Mouse (Mus musculus) megakaryocyte, embryonic 14.5 days (primary cell): ENCODE measurements around the gene Ripor3. TPM values are rescaled to one million over a fixed set of nuclear protein-coding genes. Genes with fewer than 3 reads are reported as not detected.

Source experiments
- H3K27me3 ChIP-seq: replicated peaks from 2 replicates; pipeline ENCODE3; 2012; ENCODE audit warnings: inconsistent platforms
- H3K36me3 ChIP-seq: replicated peaks from 2 replicates; pipeline ENCODE3; 2012; ENCODE audit warnings: low read length, inconsistent platforms, mixed read lengths
- H3K4me1 ChIP-seq: 2 replicates; pipeline ENCODE4 v1.6.1; 2012; ENCODE audit warnings: inconsistent platforms
- H3K4me3 ChIP-seq: replicated peaks from 2 replicates; pipeline ENCODE3; 2012; ENCODE audit warnings: moderate library complexity, mild to moderate bottlenecking, inconsistent platforms
- H3K9me3 ChIP-seq: 2 replicates; pipeline ENCODE4 v1.6.1; 2012; ENCODE audit warnings: inconsistent platforms
- FLI1 ChIP-seq: IDR thresholded peaks from 2 replicates; pipeline ENCODE4 v1.6.1; 2012; ENCODE audit warnings: low read length, inconsistent platforms, mixed read lengths
- GATA1 ChIP-seq: IDR thresholded peaks from 3 replicates; pipeline ENCODE4 v1.6.1; 2012; ENCODE audit warnings: mixed read lengths, low read length, inconsistent platforms, borderline replicate concordance
- polyA plus RNA-seq: library from polyadenylated mRNA; stranded (reverse); fragments of >175 nt; gene quantifications from 2 replicates; pipeline ENCODE4 v1.2.3, GENCODE M21; 2012; ENCODE audit warnings: low replicate concordance; ENCODE audit not compliant: insufficient read depth

Ripor3 gene
- polyA plus RNA-seq, 1 experiment, result 123 TPM

DNA sequence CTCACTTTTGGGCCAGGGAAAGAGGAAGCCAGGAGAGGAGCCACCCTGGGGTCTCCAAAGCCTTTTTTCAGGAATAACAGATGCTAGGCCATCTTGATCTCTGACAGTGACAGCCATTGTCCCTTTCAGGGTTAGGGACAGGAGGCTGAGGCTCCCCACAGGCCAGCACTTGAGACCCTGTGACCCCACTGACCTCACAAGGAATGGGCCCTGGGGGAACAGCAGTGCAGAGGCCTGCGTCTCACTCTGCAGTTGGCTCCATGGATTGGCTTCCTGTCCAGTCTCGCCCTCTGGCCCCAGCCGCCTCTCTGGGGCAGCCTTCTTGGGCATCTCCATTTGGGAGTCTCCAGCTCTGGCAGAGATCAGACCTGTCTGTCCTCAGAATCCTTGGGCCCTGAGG lies 2.3 kb downstream of the Ripor3 start:
- Histone ChIP-seq H3K27me3 (no peaks in the 10 kb centered on the region), H3K36me3 (peaks cover 92% of the 10 kb centered on the region), H3K4me3 (no peak overlapping the region), H3K4me1 (peaks cover 88% of the 10 kb centered on the region), H3K9me3 (peaks cover 5% of the 10 kb centered on the region; the same call in 1 of the 2 replicates)
- TF ChIP-seq FLI1, result no peak
- no peak for TF ChIP-seq GATA1

DNA sequence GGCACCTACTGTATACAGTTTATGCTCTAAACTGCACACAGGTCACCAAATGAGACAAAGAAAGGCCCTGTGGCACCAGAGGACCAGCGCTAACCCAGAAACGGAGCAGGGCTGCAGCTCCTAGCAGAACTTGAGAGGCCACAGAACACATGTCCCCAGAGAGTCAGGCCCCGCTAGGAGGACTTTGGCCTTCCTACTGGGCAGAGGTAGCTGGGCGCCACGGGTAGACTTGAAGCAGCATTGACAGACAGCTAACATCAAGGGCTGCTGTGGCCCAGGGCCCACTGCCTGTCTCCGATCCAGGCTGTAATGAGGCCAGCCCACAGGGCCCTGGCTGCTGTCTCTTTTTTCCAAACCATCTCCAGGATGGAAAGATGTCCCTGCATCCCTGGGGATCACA lies 3.9 kb downstream of the Ripor3 start:
- Histone ChIP-seq H3K9me3 (peaks cover 9% of the 10 kb centered on the region; the same call in 1 of the 2 replicates), H3K36me3 (peaks cover 96% of the 10 kb centered on the region), H3K4me3 (no peak overlapping the region), H3K4me1 (peaks cover 87% of the 10 kb centered on the region), H3K27me3 (no peaks in the 10 kb centered on the region)
- TF ChIP-seq GATA1 (no peak), FLI1 (no peak)

DNA sequence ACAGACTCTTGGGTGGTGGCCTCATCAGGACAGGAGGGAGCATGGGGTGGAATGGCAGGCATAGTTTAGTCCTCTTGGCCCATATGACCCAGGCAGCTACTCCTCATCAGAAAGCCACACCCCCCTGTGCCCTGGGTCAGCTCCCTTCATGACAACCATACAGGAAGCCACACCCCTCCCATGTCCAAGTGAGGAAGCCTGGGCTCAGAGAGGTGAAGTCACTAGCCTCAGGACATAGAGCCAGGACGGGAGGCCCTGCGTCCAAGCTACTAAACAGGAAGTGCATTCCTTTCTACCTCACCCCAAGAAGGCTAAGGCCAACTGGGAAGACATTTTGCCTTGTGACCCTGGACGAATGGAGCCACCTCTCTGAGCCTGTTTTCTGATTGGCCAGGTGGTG lies 4.8 kb downstream of the Ripor3 start:
- Histone ChIP-seq H3K9me3 (peaks cover 12% of the 10 kb centered on the region; the same call in 1 of the 2 replicates), H3K4me3 (no peak overlapping the region), H3K27me3 (no peaks in the 10 kb centered on the region), H3K36me3 (peaks cover 96% of the 10 kb centered on the region), H3K4me1 (peaks cover 78% of the 10 kb centered on the region)
- TF ChIP-seq GATA1, result no peak
- no peak for TF ChIP-seq FLI1

DNA sequence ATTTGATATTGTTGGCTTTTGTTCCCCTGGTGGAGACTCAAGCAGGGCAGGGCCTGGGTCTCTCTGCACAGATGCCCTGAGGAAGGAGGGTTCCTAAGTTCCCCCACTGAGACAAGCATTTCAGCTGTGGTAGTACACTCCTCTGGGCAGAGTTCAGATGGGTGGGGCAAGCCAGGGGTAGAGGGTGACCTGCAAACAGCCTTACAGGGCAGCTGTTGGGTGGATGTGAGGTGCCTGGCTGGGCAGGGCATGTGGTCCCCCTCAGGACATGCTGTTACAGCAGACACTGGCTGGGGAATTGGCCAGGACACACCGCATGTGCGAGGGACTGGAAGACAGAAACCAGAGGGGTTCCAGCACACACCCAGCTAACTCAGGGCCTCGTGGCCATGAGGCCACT lies 5.4 kb downstream of the Ripor3 start:
- Histone ChIP-seq H3K36me3 (peaks cover 96% of the 10 kb centered on the region), H3K27me3 (no peaks in the 10 kb centered on the region), H3K9me3 (peaks cover 15% of the 10 kb centered on the region; the same call in 1 of the 2 replicates), H3K4me1 (peaks cover 78% of the 10 kb centered on the region), H3K4me3 (no peak overlapping the region)
- TF ChIP-seq GATA1 (no peak), FLI1 (no peak)

DNA sequence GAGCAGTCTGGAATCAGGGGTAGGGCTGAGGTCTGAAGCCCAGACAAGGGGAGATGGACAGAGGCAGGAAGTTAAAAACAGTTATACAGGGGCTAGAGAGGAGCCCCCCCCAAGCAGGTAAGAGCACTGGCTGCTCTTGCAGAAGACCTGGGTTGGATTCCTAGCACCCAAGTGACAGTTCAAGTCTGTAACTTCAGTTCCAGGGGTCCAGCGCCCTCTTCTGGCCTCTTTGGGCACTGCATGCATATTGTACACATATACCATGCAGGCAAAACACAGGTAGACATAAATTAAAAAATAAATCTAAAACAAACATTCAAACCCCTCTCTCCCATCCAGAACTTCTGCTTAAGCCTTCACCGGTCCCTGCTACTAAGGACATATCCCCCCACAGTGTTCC lies 6.0 kb downstream of the Ripor3 start:
- H3K4me3 ChIP-seq, result no peak overlapping the region
- no peaks in the 10 kb centered on the region for H3K27me3 ChIP-seq
- peaks cover 80% of the 10 kb centered on the region for H3K4me1 ChIP-seq
- H3K9me3 ChIP-seq, result peaks cover 15% of the 10 kb centered on the region; the same call in 1 of the 2 replicates
- peaks cover 98% of the 10 kb centered on the region for H3K36me3 ChIP-seq
- TF ChIP-seq FLI1 (no peak), GATA1 (no peak)

- TF ChIP-seq FLI1 (no peak), GATA1 (no peak)
- Histone ChIP-seq H3K36me3 (peaks cover 96% of the 10 kb centered on the region), H3K4me1 (peaks cover 76% of the 10 kb centered on the region), H3K4me3 (peak overlapping the region; percentile 3), H3K9me3 (peaks cover 15% of the 10 kb centered on the region; the same call in 1 of the 2 replicates), H3K27me3 (no peaks in the 10 kb centered on the region)
Measured at GRCm38 (mm10) chr2:168003431-168003830, 7.0 kb downstream of the Ripor3 start.

DNA sequence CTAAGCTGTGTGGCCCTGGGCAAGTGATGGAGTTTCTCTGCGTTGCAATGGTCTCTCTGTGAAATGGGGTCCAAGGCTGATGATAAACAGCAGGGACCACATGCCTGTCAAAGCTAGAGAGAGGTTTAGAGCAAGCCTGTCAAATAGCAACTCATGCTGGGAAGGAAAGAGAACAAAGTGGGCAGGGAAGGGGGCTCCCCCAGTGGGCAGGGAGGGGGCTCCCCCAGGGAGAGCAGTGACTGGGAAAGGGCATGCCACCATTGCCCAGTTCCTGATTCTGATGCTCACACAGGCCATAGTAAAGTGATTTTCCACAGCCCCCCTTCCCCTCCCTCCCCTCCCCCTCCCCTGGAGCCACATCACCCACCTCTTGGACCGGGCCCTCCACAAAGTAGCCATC lies 7.5 kb downstream of the Ripor3 start:
- no peak for TF ChIP-seq FLI1
- no peak for TF ChIP-seq GATA1
- Histone ChIP-seq H3K4me3 (no peak overlapping the region), H3K36me3 (peaks cover 94% of the 10 kb centered on the region), H3K4me1 (peaks cover 75% of the 10 kb centered on the region), H3K27me3 (no peaks in the 10 kb centered on the region), H3K9me3 (peaks cover 15% of the 10 kb centered on the region; the same call in 1 of the 2 replicates)

GRCm38 (mm10) chr2:168002188-168002587 lies 8.2 kb downstream of the Ripor3 start:
- Histone ChIP-seq H3K4me3 (no peak overlapping the region), H3K36me3 (peaks cover 94% of the 10 kb centered on the region), H3K9me3 (peaks cover 15% of the 10 kb centered on the region; the same call in 1 of the 2 replicates), H3K4me1 (peaks cover 75% of the 10 kb centered on the region), H3K27me3 (no peaks in the 10 kb centered on the region)
- TF ChIP-seq FLI1, result no peak
- TF ChIP-seq GATA1, result no peak

DNA sequence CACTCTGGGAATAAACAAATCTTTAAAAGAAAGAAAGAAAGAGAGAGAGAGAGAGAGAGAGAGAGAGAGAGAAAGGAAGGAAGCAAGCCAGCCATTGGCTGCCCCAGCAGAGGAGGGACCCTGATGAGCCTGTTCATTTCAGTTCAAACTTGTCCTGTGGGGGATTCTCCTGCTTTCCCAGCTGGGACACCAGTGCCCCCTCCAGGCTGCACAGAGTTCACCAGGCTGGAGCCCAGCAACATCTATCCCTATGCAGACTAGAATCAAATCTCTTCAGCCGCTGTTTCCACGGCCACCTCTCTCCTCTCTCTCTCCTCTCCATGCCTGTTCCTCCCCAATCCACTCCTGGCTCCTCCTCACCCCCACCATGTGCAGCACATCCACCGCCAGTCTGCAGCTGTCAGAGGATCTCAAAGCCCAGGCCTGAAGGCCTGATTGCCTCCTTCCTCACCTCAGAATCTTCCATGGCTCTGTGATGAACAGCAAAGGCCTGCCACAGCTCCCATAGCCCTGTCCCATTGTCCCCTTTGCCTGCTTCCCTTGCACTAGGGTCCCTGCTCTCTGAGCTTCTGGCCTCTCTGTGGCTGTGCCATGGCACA lies 11.2 kb downstream of the Ripor3 start:
- Histone ChIP-seq H3K9me3 (0 out of 2 replicates have a peak, but pooled peaks cover 10% of the 10 kb centered on the region), H3K36me3 (peaks cover 94% of the 10 kb centered on the region), H3K4me1 (peaks cover 56% of the 10 kb centered on the region), H3K4me3 (no peak overlapping the region), H3K27me3 (no peaks in the 10 kb centered on the region)
- no peak for TF ChIP-seq FLI1
- TF ChIP-seq GATA1, result no peak

GRCm38 (mm10) chr2:167997562-167997961 lies 12.9 kb downstream of the Ripor3 start:
- TF ChIP-seq FLI1 (no peak), GATA1 (no peak)
- no peaks in the 10 kb centered on the region for H3K27me3 ChIP-seq
- H3K4me3 ChIP-seq, result peak overlapping the region; percentile 33
- H3K9me3 ChIP-seq, result 0 out of 2 replicates have a peak, but pooled peaks cover 10% of the 10 kb centered on the region
- H3K4me1 ChIP-seq, result peaks cover 42% of the 10 kb centered on the region
- H3K36me3 ChIP-seq, result peaks cover 94% of the 10 kb centered on the region
